Mouse (Mus musculus) urinary bladder, postnatal 14 days (tissue): Measurements from ENCODE around the gene Eif4e.

Source experiments
- DNase-seq: peaks from one replicate; pipeline ENCODE4 v3.0.0; 2021; ENCODE audit warnings: low spot score

The Eif4e gene

GRCm38 (mm10) chr3:138587137-138587536, 61.2 kb downstream of the Eif4e start:
- no peak for DNase-seq

- no peak for DNase-seq
Measured at GRCm38 (mm10) chr3:138588001-138588400, 62.0 kb downstream of the Eif4e start.

DNA sequence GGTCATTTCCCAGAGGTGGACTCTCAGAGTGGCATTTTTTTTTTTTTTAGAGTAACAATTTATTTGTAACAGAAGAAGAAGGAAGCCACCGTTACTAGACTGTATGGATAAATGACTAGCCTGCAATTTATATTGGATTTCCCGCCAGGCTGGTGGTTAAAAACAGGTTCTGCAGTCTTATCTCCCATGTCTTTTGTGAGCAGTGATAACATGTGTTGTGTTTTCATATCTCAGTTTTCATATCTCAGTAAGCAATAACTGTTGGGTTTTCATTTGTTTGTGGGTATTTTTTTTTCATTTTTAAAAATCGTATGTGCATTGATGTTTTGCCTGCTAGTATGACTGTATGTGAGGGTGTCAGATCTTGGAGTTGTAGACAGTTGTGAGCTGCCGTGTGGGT, 65.0 kb downstream of the Eif4e start:
- DNase-seq: no peak

GRCm38 (mm10) chr3:138591806-138592365, 65.9 kb downstream of the Eif4e start:
- DNase-seq: no peak

DNA sequence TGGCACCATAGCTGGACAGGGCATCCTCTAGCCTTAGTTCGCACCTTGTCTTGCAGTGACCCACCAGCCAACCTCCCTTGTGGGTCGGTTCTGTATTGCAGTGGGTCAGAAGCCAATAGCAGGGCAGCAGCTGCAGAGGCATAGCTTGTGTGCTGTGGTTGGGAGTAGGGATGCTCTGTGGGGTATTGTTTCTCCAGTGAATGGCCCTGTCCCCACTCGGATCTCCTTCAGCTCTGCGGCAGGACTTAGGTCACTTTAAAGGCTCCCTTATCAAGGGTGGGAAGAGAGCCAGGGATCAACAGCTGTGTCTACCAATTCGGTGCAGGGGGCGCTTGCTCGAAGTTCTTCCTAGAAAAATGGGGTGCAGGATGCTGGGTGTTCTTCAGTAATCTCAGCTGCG, 67.2 kb downstream of the Eif4e start:
- no peak for DNase-seq

- no peak for DNase-seq
Measured at GRCm38 (mm10) chr3:138593911-138594310, 67.9 kb downstream of the Eif4e start.

GRCm38 (mm10) chr3:138601076-138601475, 75.1 kb downstream of the Eif4e start:
- DNase-seq: no peak

- no peak for DNase-seq
Measured at GRCm38 (mm10) chr3:138605132-138605531, 79.2 kb downstream of the Eif4e start.

DNA sequence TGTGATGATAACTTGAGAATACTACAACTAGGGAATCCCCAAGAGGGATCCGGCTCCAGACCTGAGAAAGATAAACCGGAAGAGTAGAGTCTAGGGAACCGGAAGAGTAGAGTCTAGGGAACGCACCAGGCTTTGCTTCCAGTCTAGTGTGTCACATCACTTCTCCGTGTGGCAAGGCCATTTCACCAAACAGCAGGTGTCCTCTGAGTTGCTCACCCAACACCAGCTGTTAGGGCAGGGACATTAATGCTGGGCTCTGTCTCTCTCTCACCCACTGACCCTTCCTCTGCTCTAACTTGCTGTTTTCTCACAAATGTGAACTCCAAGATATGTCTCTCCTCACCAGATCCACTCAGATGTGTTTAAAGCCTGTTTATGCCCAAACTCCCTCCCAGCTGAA, 82.7 kb downstream of the Eif4e start:
- DNase-seq: no peak
